Mouse (Mus musculus) monocyte, adult 59 days (primary cell): Measurements from ENCODE around the gene Nudt12. TPM values are rescaled to one million over a fixed set of nuclear protein-coding genes. Genes with fewer than 3 reads are reported as not detected.

Source experiments
- total RNA-seq, 2 experiments: library from RNA; stranded (reverse); gene quantifications; one replicate each; pipeline ENCODE4 v1.2.4; 2023

Gene Nudt12
- 1 to 10 TPM; 2.1 to 2.7 TPM for total RNA-seq

DNA sequence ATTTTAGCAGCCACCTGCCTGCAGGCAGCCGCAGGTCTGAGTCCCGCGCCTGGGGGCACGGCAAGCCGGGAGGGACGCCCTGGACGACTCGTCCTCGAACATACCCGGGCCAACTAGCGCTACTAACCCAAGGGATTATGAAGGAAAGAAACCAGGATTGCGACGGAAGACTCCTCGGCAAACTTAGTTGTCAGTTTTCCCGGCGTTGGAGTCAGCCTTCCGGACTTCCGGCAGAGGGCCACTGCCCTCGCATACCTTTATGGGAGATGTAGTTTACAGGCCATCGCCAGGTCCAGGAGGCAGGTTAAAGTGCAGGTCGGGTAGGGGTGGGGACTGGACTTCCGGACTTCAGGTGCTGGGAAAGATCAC lies at the start of gene Nudt12:
Gene Nudt12, minus strand, starts transcription at position 282 of the 369 bp plus-strand sequence.

DNA sequence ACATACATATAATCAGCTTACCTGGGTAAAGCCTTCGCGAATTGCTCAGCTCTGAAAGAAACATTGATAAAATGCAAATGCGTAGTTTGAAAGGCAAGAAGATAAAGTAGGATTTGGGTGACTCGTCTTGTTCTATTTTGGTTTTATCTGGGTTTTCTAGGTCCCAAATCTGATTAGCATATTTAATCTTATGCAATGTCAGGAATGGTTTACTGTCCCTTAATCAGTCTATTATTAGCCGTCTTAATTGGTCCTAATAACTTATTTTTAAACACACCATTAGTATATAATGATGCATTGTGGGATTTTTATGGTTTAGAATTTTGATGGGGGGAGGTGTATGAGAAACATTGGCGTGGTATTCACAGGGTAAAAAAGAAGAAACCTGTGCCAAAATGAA lies 21.9 kb downstream of the Nudt12 start, which contains the start of gene Pdzph1:
Gene Pdzph1, minus strand, starts transcription at position 101 of the 400 bp plus-strand sequence.

Other genes starting within 250 kb of the Nudt12 start
- not detected for gene Pdzph1, start 22.0 kb downstream of the Nudt12 start, total RNA-seq